In the genomic region with DNA sequence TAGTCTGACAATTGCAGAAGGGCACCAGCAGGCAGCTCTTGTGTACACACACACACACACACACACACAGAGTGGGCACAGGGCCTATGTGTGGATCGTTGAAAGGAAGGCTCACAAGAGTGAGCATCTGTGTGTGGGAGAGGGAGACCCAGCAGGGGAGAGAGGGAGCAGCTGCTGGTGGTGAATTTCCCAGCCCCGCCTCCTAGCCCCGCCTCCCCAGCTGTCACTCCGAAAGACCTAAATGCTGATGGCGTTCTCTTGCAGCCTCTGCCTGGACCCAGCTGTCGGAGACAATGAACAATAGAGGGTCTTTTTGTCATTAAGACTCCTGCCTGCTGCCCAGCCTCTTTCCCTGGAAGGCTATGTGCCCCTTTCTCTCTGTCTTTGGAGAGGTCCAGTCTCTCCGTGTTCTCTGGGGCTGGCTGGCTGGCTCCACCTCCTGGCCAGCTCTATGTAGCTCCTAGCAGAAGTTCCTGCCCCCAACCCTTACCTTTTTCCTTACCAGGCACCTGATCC, we compare ENCODE assay signal across 8 mouse cellular contexts. TPM values are rescaled to one million over a fixed set of nuclear protein-coding genes. Genes with fewer than 3 reads are reported as not detected.
DNase-seq lines count a peak whose midpoint lies in the region; ATAC-seq and TF ChIP-seq lines count a peak whose summit lies in the region.

No protein-coding gene starts in this region.

- 2% methylated on average over 7 of the region's 7 CpGs for WGBS in thymus, adult 2 months
- 3% methylated on average over 7 of the region's 7 CpGs for WGBS in embryonic facial prominence, embryonic 11.5 days
- 0% methylated on average over 7 of the region's 7 CpGs for WGBS in heart, embryonic 14.5 days
- 0% methylated on average over 7 of the region's 7 CpGs for WGBS in liver, embryonic 11.5 days
- 1% methylated on average over 7 of the region's 7 CpGs for WGBS in neural tube, embryonic 14.5 days

- H3K27me3 ChIP-seq in thymus, adult 2 months (ENCODE audit: control insufficient read depth, insufficient read depth, low read length) = peaks cover 7% of the 10 kb centered on the region; the same call in 1 of the 2 replicates
- peaks cover 38% of the 10 kb centered on the region for H3K27me3 ChIP-seq in embryonic facial prominence, embryonic 11.5 days (ENCODE audit: control insufficient read depth, insufficient read depth, low read length)
- peaks cover 49% of the 10 kb centered on the region for H3K27me3 ChIP-seq in heart, embryonic 14.5 days (ENCODE audit: control insufficient read depth, insufficient read depth, low read length)
- peaks cover 45% of the 10 kb centered on the region for H3K27me3 ChIP-seq in liver, embryonic 11.5 days (replicated peaks; ENCODE audit: control insufficient read depth, insufficient read depth, low read length)
- H3K27me3 ChIP-seq in neural tube, embryonic 14.5 days (ENCODE audit: control insufficient read depth, insufficient read depth, low read length) = no peaks in the 10 kb centered on the region

- H3K36me3 ChIP-seq in thymus, adult 2 months (ENCODE audit: control insufficient read depth, insufficient read depth, low read length) = no peaks in the 10 kb centered on the region
- H3K36me3 ChIP-seq in embryonic facial prominence, embryonic 11.5 days (replicated peaks; ENCODE audit: control insufficient read depth, insufficient read depth, low read depth, low read length) = no peaks in the 10 kb centered on the region
- H3K36me3 ChIP-seq in heart, embryonic 14.5 days (ENCODE audit: control insufficient read depth, insufficient read depth, low read length) = no peaks in the 10 kb centered on the region
- no peaks in the 10 kb centered on the region for H3K36me3 ChIP-seq in liver, embryonic 11.5 days (ENCODE audit: control insufficient read depth, insufficient read depth, low read length)
- no peaks in the 10 kb centered on the region for H3K36me3 ChIP-seq in neural tube, embryonic 14.5 days (ENCODE audit: control insufficient read depth, insufficient read depth, low read length)

- peak overlapping the region; percentile 62 for H3K4me2 ChIP-seq in embryonic facial prominence, embryonic 11.5 days (ENCODE audit: low read depth, low read length)
- H3K4me2 ChIP-seq in heart, embryonic 14.5 days (ENCODE audit: low read length) = peak overlapping the region; percentile 71
- peak overlapping the region; percentile 59 for H3K4me2 ChIP-seq in liver, embryonic 11.5 days
- H3K4me2 ChIP-seq in neural tube, embryonic 14.5 days (ENCODE audit: low read depth, low read length) = peak overlapping the region; percentile 93

- H3K27ac ChIP-seq in thymus, adult 2 months (ENCODE audit: control insufficient read depth, insufficient read depth, low read length) = no peak overlapping the region
- peak overlapping the region; percentile 80 for H3K27ac ChIP-seq in embryonic facial prominence, embryonic 11.5 days (replicated peaks; ENCODE audit: low read depth, low read length)
- H3K27ac ChIP-seq in heart, embryonic 14.5 days (replicated peaks in 1 of 2; ENCODE audit: control insufficient read depth in 1 of 2, insufficient read depth in 1 of 2, low read depth in 2 of 2, low read length in 2 of 2) = no peak overlapping the region
- no peak overlapping the region for H3K27ac ChIP-seq in liver, embryonic 11.5 days (ENCODE audit: low read depth, low read length)
- H3K27ac ChIP-seq in neural tube, embryonic 14.5 days (ENCODE audit: low read depth, low read length) = peak overlapping the region; percentile 96

- H3K4me1 ChIP-seq in thymus, adult 2 months (replicated peaks; ENCODE audit: control insufficient read depth, insufficient read depth, low read length) = peaks cover 14% of the 10 kb centered on the region
- peaks cover 15% of the 10 kb centered on the region for H3K4me1 ChIP-seq in embryonic facial prominence, embryonic 11.5 days (ENCODE audit: control insufficient read depth, insufficient read depth, low read length)
- peaks cover 3 to 9% of the 10 kb centered on the region in 2 experiments; a peak in 3 of 4 replicates for H3K4me1 ChIP-seq in heart, embryonic 14.5 days (ENCODE audit: control insufficient read depth in 2 of 2, insufficient read depth in 2 of 2, low read length in 2 of 2)
- H3K4me1 ChIP-seq in liver, embryonic 11.5 days (replicated peaks; ENCODE audit: control insufficient read depth, insufficient read depth, low read length) = peaks cover 12% of the 10 kb centered on the region; the same call in 1 of the 2 replicates
- H3K4me1 ChIP-seq in neural tube, embryonic 14.5 days (ENCODE audit: control insufficient read depth, insufficient read depth, low read length) = peaks cover 28% of the 10 kb centered on the region

- no peaks in the 10 kb centered on the region for H3K9me3 ChIP-seq in embryonic facial prominence, embryonic 11.5 days (replicated peaks; ENCODE audit: control insufficient read depth, low read length)
- no peaks in the 10 kb centered on the region for H3K9me3 ChIP-seq in heart, embryonic 14.5 days (ENCODE audit: control insufficient read depth, low read length)
- H3K9me3 ChIP-seq in liver, embryonic 11.5 days (ENCODE audit: control insufficient read depth, low read length) = no peaks in the 10 kb centered on the region
- H3K9me3 ChIP-seq in neural tube, embryonic 14.5 days (ENCODE audit: control insufficient read depth, low read length) = no peaks in the 10 kb centered on the region

- no peak for TF ChIP-seq POLR2A in thymus, adult 2 months (IDR thresholded peaks at IDR 0.05; ENCODE audit: control insufficient read depth, extremely low read depth, insufficient read depth, low read length, poor library complexity)

- TF ChIP-seq CTCF in thymus, adult 2 months (IDR thresholded peaks at IDR 0.05; ENCODE audit: borderline replicate concordance, control insufficient read depth, extremely low read depth, insufficient read depth, low read length, poor library complexity) = no peak

- DNase-seq in thymus, adult 2 months = peak; percentile 29
- no peak for DNase-seq in thymus, adult 18-20 months
- DNase-seq in embryonic facial prominence, embryonic 11.5 days (ENCODE audit: low spot score) = peak; percentile 77
- DNase-seq in kidney, postnatal 25 days = peak; percentile 49 to 52
- peak; percentile 69 for DNase-seq in liver, embryonic 11.5 days (ENCODE audit: low spot score)
- peak; percentile 53 for DNase-seq in yolk sac, embryonic 10.5 days (ENCODE audit: low spot score)

- no peak overlapping the region; the same call in none of the 2 replicates for H3K9ac ChIP-seq in embryonic facial prominence, embryonic 11.5 days (replicated peaks; ENCODE audit: low read length)
- H3K9ac ChIP-seq in heart, embryonic 14.5 days (ENCODE audit: low read length) = peak overlapping the region; percentile 38; the same call in 1 of the 2 replicates
- H3K9ac ChIP-seq in liver, embryonic 11.5 days (ENCODE audit: low read depth, low read length) = no peak overlapping the region
- H3K9ac ChIP-seq in neural tube, embryonic 14.5 days (replicated peaks; ENCODE audit: low read depth, low read length) = peak overlapping the region; percentile 48

- peak overlapping the region; percentile 34 for H3K4me3 ChIP-seq in thymus, adult 2 months (ENCODE audit: control insufficient read depth, insufficient read depth, low read length)
- H3K4me3 ChIP-seq in embryonic facial prominence, embryonic 11.5 days (ENCODE audit: low read depth, low read length) = peak overlapping the region; percentile 33
- H3K4me3 ChIP-seq in heart, embryonic 14.5 days (ENCODE audit: control insufficient read depth in 1 of 2, insufficient read depth in 1 of 2, low read depth in 1 of 2, low read length in 2 of 2) = peak overlapping the region; percentile 32 to 38
- peak overlapping the region; percentile 30 for H3K4me3 ChIP-seq in liver, embryonic 11.5 days (ENCODE audit: low read depth, low read length)
- peak overlapping the region; percentile 29 for H3K4me3 ChIP-seq in neural tube, embryonic 14.5 days (ENCODE audit: low read depth, low read length)

- peak; percentile 82 for ATAC-seq in embryonic facial prominence, embryonic 11.5 days (replicated peaks; ENCODE audit: insufficient number of reproducible peaks, low FRiP score, low TSS enrichment, low read depth)
- ATAC-seq in heart, embryonic 14.5 days (ENCODE audit: insufficient number of reproducible peaks, insufficient read depth, low FRiP score, low read depth) = peak; percentile 45; the same call in 1 of the 2 replicates
- no peak for ATAC-seq in liver, embryonic 11.5 days (replicated peaks; ENCODE audit: low FRiP score)
- peak; percentile 82 for ATAC-seq in neural tube, embryonic 14.5 days (ENCODE audit: low read depth)

RNA-seq across cellular contexts. Expression of a gene that starts 0.5 kb away (rescaled TPM):
- polyA plus RNA-seq in thymus, adult 2 months (2012; rRNA removed) = 0.53 and 1.1 TPM in 2 replicates
- polyA plus RNA-seq in embryonic facial prominence, embryonic 11.5 days (2014; fragmentation: Nextera tagmentation; extraction: Ambion mirVana) = 9.5 and 9.8 TPM in 2 replicates
- not detected in 2 replicates for polyA plus RNA-seq in heart, embryonic 14.5 days (2014; fragmentation: Nextera tagmentation; extraction: Ambion mirVana)
- polyA plus RNA-seq in liver, embryonic 11.5 days (2014; fragmentation: Nextera tagmentation; extraction: Ambion mirVana) = 0.10 and 0.43 TPM in 2 replicates
- polyA plus RNA-seq in neural tube, embryonic 14.5 days (2014; fragmentation: Nextera tagmentation; extraction: Ambion mirVana) = 18.8 and 20.4 TPM in 2 replicates

RNA-seq across cellular contexts. Expression of a gene that starts 3.4 kb away (rescaled TPM):
- not detected in 2 replicates for polyA plus RNA-seq in thymus, adult 2 months (2012; rRNA removed)
- not detected in 2 replicates for polyA plus RNA-seq in embryonic facial prominence, embryonic 11.5 days (2014; fragmentation: Nextera tagmentation; extraction: Ambion mirVana)
- not detected in 2 replicates for polyA plus RNA-seq in heart, embryonic 14.5 days (2014; fragmentation: Nextera tagmentation; extraction: Ambion mirVana)
- not detected in 2 replicates for polyA plus RNA-seq in liver, embryonic 11.5 days (2014; fragmentation: Nextera tagmentation; extraction: Ambion mirVana)
- polyA plus RNA-seq in neural tube, embryonic 14.5 days (2014; fragmentation: Nextera tagmentation; extraction: Ambion mirVana) = not detected in 2 replicates

RNA-seq across cellular contexts. Expression of a gene that starts 30.1 kb away (rescaled TPM):
- 0.59 and 0.71 TPM in 2 replicates for polyA plus RNA-seq in thymus, adult 2 months (2012; rRNA removed)
- polyA plus RNA-seq in embryonic facial prominence, embryonic 11.5 days (2014; fragmentation: Nextera tagmentation; extraction: Ambion mirVana) = 0.81 and 2.1 TPM in 2 replicates
- 0.16 and 0.28 TPM in 2 replicates for polyA plus RNA-seq in heart, embryonic 14.5 days (2014; fragmentation: Nextera tagmentation; extraction: Ambion mirVana)
- polyA plus RNA-seq in liver, embryonic 11.5 days (2014; fragmentation: Nextera tagmentation; extraction: Ambion mirVana) = 0.16 TPM in 1 of 2 replicates, not detected in the other
- polyA plus RNA-seq in neural tube, embryonic 14.5 days (2014; fragmentation: Nextera tagmentation; extraction: Ambion mirVana) = 0.56 and 0.99 TPM in 2 replicates

RNA-seq across cellular contexts. Expression of a gene that starts 55.7 kb away (rescaled TPM):
- polyA plus RNA-seq in thymus, adult 2 months (2012; rRNA removed) = 5.4 and 6.4 TPM in 2 replicates
- 31.5 and 36.4 TPM in 2 replicates for polyA plus RNA-seq in embryonic facial prominence, embryonic 11.5 days (2014; fragmentation: Nextera tagmentation; extraction: Ambion mirVana)
- polyA plus RNA-seq in heart, embryonic 14.5 days (2014; fragmentation: Nextera tagmentation; extraction: Ambion mirVana) = 15.2 and 18.0 TPM in 2 replicates
- 20.2 and 21.6 TPM in 2 replicates for polyA plus RNA-seq in liver, embryonic 11.5 days (2014; fragmentation: Nextera tagmentation; extraction: Ambion mirVana)
- 3.7 and 9.0 TPM in 2 replicates for polyA plus RNA-seq in neural tube, embryonic 14.5 days (2014; fragmentation: Nextera tagmentation; extraction: Ambion mirVana)

Comparison
In these comparisons a context has a peak if more than half of its experiments do, and no peak if none do; other contexts are left out.
1. DNase-seq: peak in thymus, adult 2 months (single experiment), embryonic facial prominence, embryonic 11.5 days (single experiment), kidney, postnatal 25 days (2 of 2), liver, embryonic 11.5 days (single experiment) and yolk sac, embryonic 10.5 days (single experiment); none in thymus, adult 18-20 months (0 of 2).
2. H3K27ac ChIP-seq: peak in embryonic facial prominence, embryonic 11.5 days (single experiment) and neural tube, embryonic 14.5 days (single experiment); none in thymus, adult 2 months (single experiment), heart, embryonic 14.5 days (0 of 2) and liver, embryonic 11.5 days (single experiment).
3. H3K9ac ChIP-seq: peak in heart, embryonic 14.5 days (single experiment) and neural tube, embryonic 14.5 days (single experiment); none in embryonic facial prominence, embryonic 11.5 days (single experiment) and liver, embryonic 11.5 days (single experiment).
4. Peak in every context shown above with its lines, with median percentiles within 50 percentile points of each other: H3K4me3 ChIP-seq and H3K4me2 ChIP-seq.